Mouse (Mus musculus): ENCODE measurements around the gene Il21r. TPM values are rescaled to one million over a fixed set of nuclear protein-coding genes. Genes with fewer than 3 reads are reported as not detected.

The Il21r gene
- polyA plus RNA-seq, 1 experiment from 2014 or later = 0.17 TPM

- H3K9me3 ChIP-seq (replicated peaks; ENCODE audit: control insufficient read depth, low read length) = no peaks in the 10 kb centered on the region
- no peaks in the 10 kb centered on the region for H3K36me3 ChIP-seq (ENCODE audit: control insufficient read depth, insufficient read depth, low read length)
- WGBS = 93% methylated on average over 4 of the region's 4 CpGs
- no peak overlapping the region for H3K4me2 ChIP-seq (ENCODE audit: low read length)
- H3K9ac ChIP-seq (ENCODE audit: low read length) = no peak overlapping the region
- H3K4me3 ChIP-seq (ENCODE audit: low read depth, low read length) = no peak overlapping the region
- ATAC-seq (no peak), DNase-seq (ENCODE audit: low spot score) (no peak)
- H3K27ac ChIP-seq (ENCODE audit: low read depth, low read length) = no peak overlapping the region
- H3K4me1 ChIP-seq (ENCODE audit: control insufficient read depth, insufficient read depth, low read length) = no peaks in the 10 kb centered on the region
- no peaks in the 10 kb centered on the region for H3K27me3 ChIP-seq (replicated peaks; ENCODE audit: control insufficient read depth, insufficient read depth, low read length)
Observed at GRCm38 (mm10) chr7:125593831-125594230, 9.4 kb upstream of the Il21r start.

- no peaks in the 10 kb centered on the region for H3K9me3 ChIP-seq (replicated peaks; ENCODE audit: control insufficient read depth, low read length)
Observed at GRCm38 (mm10) chr7:125596406-125596805, 6.8 kb upstream of the Il21r start.

GRCm38 (mm10) chr7:125597083-125597482, 6.1 kb upstream of the Il21r start:
- 92% methylated on average over 9 of the region's 9 CpGs for WGBS
- no peak overlapping the region for H3K27ac ChIP-seq (ENCODE audit: low read depth, low read length)
- H3K9ac ChIP-seq (ENCODE audit: low read length) = no peak overlapping the region
- H3K4me1 ChIP-seq (ENCODE audit: control insufficient read depth, insufficient read depth, low read length) = no peaks in the 10 kb centered on the region
- no peaks in the 10 kb centered on the region for H3K27me3 ChIP-seq (replicated peaks; ENCODE audit: control insufficient read depth, insufficient read depth, low read length)
- no peaks in the 10 kb centered on the region for H3K36me3 ChIP-seq (ENCODE audit: control insufficient read depth, insufficient read depth, low read length)
- ATAC-seq = no peak
- no peak for DNase-seq (ENCODE audit: low spot score)
- H3K4me3 ChIP-seq (ENCODE audit: low read depth, low read length) = no peak overlapping the region
- H3K9me3 ChIP-seq (replicated peaks; ENCODE audit: control insufficient read depth, low read length) = no peaks in the 10 kb centered on the region
- H3K4me2 ChIP-seq (ENCODE audit: low read length) = no peak overlapping the region

More at GRCm38 (mm10) chr7:125596406-125596805, 6.8 kb upstream of the Il21r start:
- Histone ChIP-seq H3K9ac (ENCODE audit: low read length) (no peak overlapping the region), H3K27me3 (replicated peaks; ENCODE audit: control insufficient read depth, insufficient read depth, low read length) (no peaks in the 10 kb centered on the region), H3K4me1 (ENCODE audit: control insufficient read depth, insufficient read depth, low read length) (no peaks in the 10 kb centered on the region), H3K4me2 (ENCODE audit: low read length) (no peak overlapping the region), H3K27ac (ENCODE audit: low read depth, low read length) (no peak overlapping the region), H3K4me3 (ENCODE audit: low read depth, low read length) (no peak overlapping the region), H3K36me3 (ENCODE audit: control insufficient read depth, insufficient read depth, low read length) (no peaks in the 10 kb centered on the region)
- 60% methylated on average over 3 of the region's 3 CpGs for WGBS
- DNase-seq (ENCODE audit: low spot score) (no peak), ATAC-seq (no peak)

- no peak for ATAC-seq
- DNase-seq (ENCODE audit: low spot score) = no peak
- Histone ChIP-seq H3K27ac (ENCODE audit: low read depth, low read length) (no peak overlapping the region), H3K36me3 (ENCODE audit: control insufficient read depth, insufficient read depth, low read length) (no peaks in the 10 kb centered on the region), H3K4me3 (ENCODE audit: low read depth, low read length) (no peak overlapping the region), H3K9ac (ENCODE audit: low read length) (no peak overlapping the region), H3K27me3 (replicated peaks; ENCODE audit: control insufficient read depth, insufficient read depth, low read length) (no peaks in the 10 kb centered on the region), H3K4me1 (ENCODE audit: control insufficient read depth, insufficient read depth, low read length) (no peaks in the 10 kb centered on the region), H3K9me3 (replicated peaks; ENCODE audit: control insufficient read depth, low read length) (no peaks in the 10 kb centered on the region), H3K4me2 (ENCODE audit: low read length) (no peak overlapping the region)
- WGBS = 81% methylated on average over 11 of the region's 11 CpGs
Observed at GRCm38 (mm10) chr7:125597516-125598347, 5.5 kb upstream of the Il21r start.

- ATAC-seq = no peak
- no peak for DNase-seq (ENCODE audit: low spot score)
- Histone ChIP-seq H3K27me3 (replicated peaks; ENCODE audit: control insufficient read depth, insufficient read depth, low read length) (no peaks in the 10 kb centered on the region), H3K9ac (ENCODE audit: low read length) (no peak overlapping the region), H3K36me3 (ENCODE audit: control insufficient read depth, insufficient read depth, low read length) (no peaks in the 10 kb centered on the region), H3K4me2 (ENCODE audit: low read length) (no peak overlapping the region), H3K4me3 (ENCODE audit: low read depth, low read length) (no peak overlapping the region), H3K4me1 (ENCODE audit: control insufficient read depth, insufficient read depth, low read length) (no peaks in the 10 kb centered on the region), H3K27ac (ENCODE audit: low read depth, low read length) (no peak overlapping the region), H3K9me3 (replicated peaks; ENCODE audit: control insufficient read depth, low read length) (no peaks in the 10 kb centered on the region)
- WGBS = 68% methylated on average over 4 of the region's 4 CpGs
Observed at GRCm38 (mm10) chr7:125599373-125599973, 3.8 kb upstream of the Il21r start.

GRCm38 (mm10) chr7:125600136-125600535, 3.1 kb upstream of the Il21r start:
- Histone ChIP-seq H3K9me3 (replicated peaks; ENCODE audit: control insufficient read depth, low read length) (no peaks in the 10 kb centered on the region), H3K36me3 (ENCODE audit: control insufficient read depth, insufficient read depth, low read length) (no peaks in the 10 kb centered on the region), H3K4me1 (ENCODE audit: control insufficient read depth, insufficient read depth, low read length) (no peaks in the 10 kb centered on the region), H3K27me3 (replicated peaks; ENCODE audit: control insufficient read depth, insufficient read depth, low read length) (no peaks in the 10 kb centered on the region), H3K4me2 (ENCODE audit: low read length) (no peak overlapping the region), H3K4me3 (ENCODE audit: low read depth, low read length) (no peak overlapping the region), H3K9ac (ENCODE audit: low read length) (no peak overlapping the region), H3K27ac (ENCODE audit: low read depth, low read length) (no peak overlapping the region)
- DNase-seq (ENCODE audit: low spot score) = no peak
- 73% methylated on average over 10 of the region's 10 CpGs for WGBS
- ATAC-seq = no peak

- no peak overlapping the region for H3K4me2 ChIP-seq (ENCODE audit: low read length)
- no peaks in the 10 kb centered on the region for H3K9me3 ChIP-seq (replicated peaks; ENCODE audit: control insufficient read depth, low read length)
- H3K36me3 ChIP-seq (ENCODE audit: control insufficient read depth, insufficient read depth, low read length) = no peaks in the 10 kb centered on the region
- no peaks in the 10 kb centered on the region for H3K4me1 ChIP-seq (ENCODE audit: control insufficient read depth, insufficient read depth, low read length)
- no peak overlapping the region for H3K4me3 ChIP-seq (ENCODE audit: low read depth, low read length)
- H3K27me3 ChIP-seq (replicated peaks; ENCODE audit: control insufficient read depth, insufficient read depth, low read length) = no peaks in the 10 kb centered on the region
- ATAC-seq (no peak), DNase-seq (ENCODE audit: low spot score) (no peak)
- H3K27ac ChIP-seq (ENCODE audit: low read depth, low read length) = no peak overlapping the region
- no peak overlapping the region for H3K9ac ChIP-seq (ENCODE audit: low read length)
- WGBS = 54% methylated on average over 6 of the region's 6 CpGs
Observed at GRCm38 (mm10) chr7:125600612-125601279, 2.5 kb upstream of the Il21r start.

- H3K27me3 ChIP-seq (replicated peaks; ENCODE audit: control insufficient read depth, insufficient read depth, low read length) = no peaks in the 10 kb centered on the region
- H3K4me1 ChIP-seq (ENCODE audit: control insufficient read depth, insufficient read depth, low read length) = no peaks in the 10 kb centered on the region
- no peak for ATAC-seq
- DNase-seq (ENCODE audit: low spot score) = no peak
- H3K9me3 ChIP-seq (replicated peaks; ENCODE audit: control insufficient read depth, low read length) = no peaks in the 10 kb centered on the region
- no peak overlapping the region for H3K4me3 ChIP-seq (ENCODE audit: low read depth, low read length)
- H3K9ac ChIP-seq (ENCODE audit: low read length) = no peak overlapping the region
- no peaks in the 10 kb centered on the region for H3K36me3 ChIP-seq (ENCODE audit: control insufficient read depth, insufficient read depth, low read length)
- WGBS = 85% methylated on average over 6 of the region's 6 CpGs
- no peak overlapping the region for H3K4me2 ChIP-seq (ENCODE audit: low read length)
- H3K27ac ChIP-seq (ENCODE audit: low read depth, low read length) = no peak overlapping the region
Observed at GRCm38 (mm10) chr7:125601280-125601670, 2.0 kb upstream of the Il21r start.
